8 mouse cellular contexts compared by ENCODE assay signal in genomic region chr8:117158135-117158761, GRCm38 (mm10). TPM values are rescaled to one million over a fixed set of nuclear protein-coding genes. Genes with fewer than 3 reads are reported as not detected.
DNase-seq lines count a peak whose midpoint lies in the region; ATAC-seq and TF ChIP-seq lines count a peak whose summit lies in the region.

Gan (plus strand) TSS chr8:117158135.

- H3K9me3 ChIP-seq in E14TG2a.4 (ENCODE audit: low read length): no peaks in the 10 kb centered on the region
- no peaks in the 10 kb centered on the region for H3K9me3 ChIP-seq in erythroblast, embryonic 14.5 days (ENCODE audit: control insufficient read depth, low read length)
- no peaks in the 10 kb centered on the region for H3K9me3 ChIP-seq in neural tube, embryonic 14.5 days (ENCODE audit: control insufficient read depth, low read length)

- TF ChIP-seq POLR2A in lung, adult 2 months (IDR thresholded peaks at IDR 0.05; ENCODE audit: borderline replicate concordance, extremely low read depth, low read depth, low read length): no peak

- under 1% methylated on average over 65 of the region's 65 CpGs for WGBS in lung, adult 2 months
- WGBS in neural tube, embryonic 14.5 days: under 1% methylated on average over 56 of the region's 65 CpGs

- TF ChIP-seq CTCF in E14TG2a.4 (conservative IDR thresholded peaks at IDR 0.05; ENCODE audit: low read length): no peak
- no peak; the same call in 1 of the 2 replicates for TF ChIP-seq CTCF in layer of hippocampus, adult 2 months (conservative IDR thresholded peaks at IDR 0.05)
- TF ChIP-seq CTCF in lung, adult 2 months (IDR thresholded peaks at IDR 0.05; ENCODE audit: insufficient read depth, low read length): no peak

- no peaks in the 10 kb centered on the region for H3K36me3 ChIP-seq in E14TG2a.4 (ENCODE audit: insufficient read depth, low read length)
- no peaks in the 10 kb centered on the region for H3K36me3 ChIP-seq in erythroblast, embryonic 14.5 days (ENCODE audit: control insufficient read depth)
- H3K36me3 ChIP-seq in neural tube, embryonic 14.5 days (ENCODE audit: control insufficient read depth, insufficient read depth, low read length): no peaks in the 10 kb centered on the region

- peak within 1 kb of the TSS; percentile 95 for H3K4me3 ChIP-seq in E14TG2a.4 (replicated peaks; ENCODE audit: low read length)
- peak within 1 kb of the TSS; percentile 68 for H3K4me3 ChIP-seq in erythroblast, embryonic 14.5 days (replicated peaks)
- peak within 1 kb of the TSS; percentile 77 for H3K4me3 ChIP-seq in layer of hippocampus, adult 2 months
- peak within 1 kb of the TSS; percentile 90 for H3K4me3 ChIP-seq in lung, adult 2 months (replicated peaks; ENCODE audit: extremely low read depth, low read depth, low read length)
- H3K4me3 ChIP-seq in neural tube, embryonic 14.5 days (ENCODE audit: low read depth, low read length): peak within 1 kb of the TSS; percentile 91

- intact Hi-C loops in heart, postnatal 36 days (cut with DNase I): loop anchor here (5.0 kb wide), 1 partner anchor 166 kb away; the partner anchor contains the start of gene Gcsh

- peaks cover 46% of the 10 kb centered on the region for H3K27me3 ChIP-seq in E14TG2a.4 (ENCODE audit: insufficient read depth, low read length)
- no peaks in the 10 kb centered on the region for H3K27me3 ChIP-seq in erythroblast, embryonic 14.5 days (ENCODE audit: control insufficient read depth)
- H3K27me3 ChIP-seq in neural tube, embryonic 14.5 days (ENCODE audit: control insufficient read depth, insufficient read depth, low read length): no peaks in the 10 kb centered on the region

- H3K27ac ChIP-seq in layer of hippocampus, adult 2 months: peak within 1 kb of the TSS; percentile 90
- H3K27ac ChIP-seq in neural tube, embryonic 14.5 days (ENCODE audit: low read depth, low read length): peak within 1 kb of the TSS; percentile 75

- H3K4me2 ChIP-seq in neural tube, embryonic 14.5 days (ENCODE audit: low read depth, low read length): peak within 1 kb of the TSS; percentile 86

- peak within 1 kb of the TSS; percentile 88 for H3K9ac ChIP-seq in neural tube, embryonic 14.5 days (replicated peaks; ENCODE audit: low read depth, low read length)

- ATAC-seq in neural tube, embryonic 14.5 days (ENCODE audit: low read depth): peak; percentile 77

- DNase-seq in adrenal gland, postnatal 36 days: peak; percentile 69 to 79
- DNase-seq in heart, postnatal 36 days: peak; percentile 42 to 51
- DNase-seq in layer of hippocampus, adult 2 months (ENCODE audit: low spot score in 2 of 2): peak in 1 of 2 experiments; percentile 23
- peak; percentile 57 for DNase-seq in lung, adult 2 months
- DNase-seq in thymus, postnatal 36 days: peak; percentile 28 to 54

- peaks cover 28% of the 10 kb centered on the region for H3K4me1 ChIP-seq in E14TG2a.4 (replicated peaks; ENCODE audit: low read depth, low read length)
- H3K4me1 ChIP-seq in erythroblast, embryonic 14.5 days (ENCODE audit: control insufficient read depth): peaks cover 53% of the 10 kb centered on the region
- peaks cover 12% of the 10 kb centered on the region; the same call in 1 of the 2 replicates for H3K4me1 ChIP-seq in lung, adult 2 months (ENCODE audit: control insufficient read depth, insufficient read depth, low read length)
- H3K4me1 ChIP-seq in neural tube, embryonic 14.5 days (ENCODE audit: control insufficient read depth, insufficient read depth, low read length): peaks cover 20% of the 10 kb centered on the region

RNA-seq across cellular contexts. Expression of gene Gan, which starts in this region (rescaled TPM):
- total RNA-seq in adrenal gland, postnatal 36 days (2021): 10 to 100 TPM; 11.4 to 13.0 TPM
- polyA plus RNA-seq in erythroblast, embryonic 14.5 days (2012): 0.18 and 0.24 TPM in 2 replicates
- total RNA-seq in heart, postnatal 36 days (2021): 1 to 10 TPM; 4.5 to 5.1 TPM
- 10 to 100 TPM; 16.6 to 17.6 TPM for total RNA-seq in layer of hippocampus, adult 2 months (2021)
- 5.6 and 8.6 TPM in 2 replicates for polyA plus RNA-seq in lung, adult 2 months (2012; rRNA removed)
- 3.5 and 4.1 TPM in 2 replicates for polyA plus RNA-seq in neural tube, embryonic 14.5 days (2014; fragmentation: Nextera tagmentation; extraction: Ambion mirVana)
